ENCODE assay signal across 8 mouse cellular contexts in genomic region chr11:24739710-24740255, GRCm38 (mm10).
DNase-seq lines count a peak whose midpoint lies in the region; ATAC-seq lines count a peak whose summit lies in the region.

No protein-coding gene starts in this region.

- ATAC-seq in kidney, embryonic 16.5 days (ENCODE audit: low FRiP score, low TSS enrichment) = no peak; the same call in 1 of the 2 replicates
- ATAC-seq in intestine, embryonic 14.5 days (replicated peaks; ENCODE audit: low FRiP score, low TSS enrichment, low read depth) = no peak
- peak; percentile 75; the same call in 1 of the 2 replicates for ATAC-seq in neural tube, embryonic 15.5 days (ENCODE audit: low FRiP score)
- ATAC-seq in megakaryocyte progenitor cell, adult 5-6 weeks (replicated peaks; ENCODE audit: poor library complexity) = no peak

- H3K36me3 ChIP-seq in kidney, embryonic 16.5 days (ENCODE audit: insufficient read depth, low read length) = no peaks in the 10 kb centered on the region
- H3K36me3 ChIP-seq in embryonic facial prominence, embryonic 10.5 days (replicated peaks) = no peaks in the 10 kb centered on the region
- no peaks in the 10 kb centered on the region for H3K36me3 ChIP-seq in intestine, embryonic 14.5 days (ENCODE audit: control insufficient read depth, insufficient read depth, low read length)
- no peaks in the 10 kb centered on the region for H3K36me3 ChIP-seq in neural tube, embryonic 15.5 days

- 8% methylated on average over 14 of the region's 14 CpGs for WGBS in kidney, embryonic 16.5 days
- 6% methylated on average over 14 of the region's 14 CpGs for WGBS in embryonic facial prominence, embryonic 10.5 days
- WGBS in intestine, embryonic 14.5 days = 12% methylated on average over 14 of the region's 14 CpGs
- WGBS in neural tube, embryonic 15.5 days = 6% methylated on average over 14 of the region's 14 CpGs

- peaks cover 4% of the 10 kb centered on the region; the same call in 1 of the 2 replicates for H3K4me1 ChIP-seq in kidney, embryonic 16.5 days (ENCODE audit: insufficient read depth, low read length)
- peaks cover 24% of the 10 kb centered on the region for H3K4me1 ChIP-seq in embryonic facial prominence, embryonic 10.5 days
- peaks cover 7% of the 10 kb centered on the region; the same call in 1 of the 2 replicates for H3K4me1 ChIP-seq in intestine, embryonic 14.5 days (replicated peaks; ENCODE audit: control insufficient read depth, insufficient read depth, low read length)
- H3K4me1 ChIP-seq in neural tube, embryonic 15.5 days = peaks cover 16% of the 10 kb centered on the region

- H3K4me3 ChIP-seq in kidney, embryonic 16.5 days (ENCODE audit: low read length) = peak overlapping the region; percentile 27
- H3K4me3 ChIP-seq in embryonic facial prominence, embryonic 10.5 days = peak overlapping the region; percentile 48
- peak overlapping the region; percentile 10; the same call in 1 of the 2 replicates for H3K4me3 ChIP-seq in intestine, embryonic 14.5 days (ENCODE audit: low read depth, low read length)
- H3K4me3 ChIP-seq in neural tube, embryonic 15.5 days (replicated peaks) = peak overlapping the region; percentile 24

- H3K9me3 ChIP-seq in kidney, embryonic 16.5 days (ENCODE audit: low read length) = no peaks in the 10 kb centered on the region
- no peaks in the 10 kb centered on the region for H3K9me3 ChIP-seq in embryonic facial prominence, embryonic 10.5 days
- no peaks in the 10 kb centered on the region for H3K9me3 ChIP-seq in intestine, embryonic 14.5 days (ENCODE audit: control insufficient read depth, low read length)
- no peaks in the 10 kb centered on the region for H3K9me3 ChIP-seq in neural tube, embryonic 15.5 days (replicated peaks)

- no peak for DNase-seq in kidney, adult 8-10 months
- DNase-seq in embryonic facial prominence, embryonic 10.5 days (ENCODE audit: low spot score) = peak; percentile 39
- peak; percentile 53 for DNase-seq in intestine, embryonic 14.5 days (ENCODE audit: low spot score)
- DNase-seq in urinary bladder, postnatal 10 days (ENCODE audit: low spot score) = no peak
- DNase-seq in layer of hippocampus, postnatal 36 days = no peak

- H3K4me2 ChIP-seq in kidney, embryonic 16.5 days (replicated peaks; ENCODE audit: low read depth, low read length) = peak overlapping the region; percentile 52
- peak overlapping the region; percentile 45 for H3K4me2 ChIP-seq in intestine, embryonic 14.5 days (ENCODE audit: low read length)
- peak overlapping the region; percentile 63 for H3K4me2 ChIP-seq in neural tube, embryonic 15.5 days

- no peak overlapping the region for H3K27ac ChIP-seq in kidney, embryonic 16.5 days (ENCODE audit: low read length)
- H3K27ac ChIP-seq in embryonic facial prominence, embryonic 10.5 days (replicated peaks) = peak overlapping the region; percentile 72
- H3K27ac ChIP-seq in intestine, embryonic 14.5 days (ENCODE audit: low read depth) = no peak overlapping the region
- H3K27ac ChIP-seq in neural tube, embryonic 15.5 days (replicated peaks) = peak overlapping the region; percentile 69

- 0 out of 2 replicates have a peak overlapping the region, but pooled peaks have one; percentile 9 for H3K9ac ChIP-seq in kidney, embryonic 16.5 days (replicated peaks; ENCODE audit: low read length)
- H3K9ac ChIP-seq in intestine, embryonic 14.5 days (ENCODE audit: low read length) = no peak overlapping the region
- H3K9ac ChIP-seq in neural tube, embryonic 15.5 days (replicated peaks) = peak overlapping the region; percentile 34

- H3K27me3 ChIP-seq in kidney, embryonic 16.5 days (ENCODE audit: insufficient read depth, low read length) = no peaks in the 10 kb centered on the region
- H3K27me3 ChIP-seq in embryonic facial prominence, embryonic 10.5 days (replicated peaks; ENCODE audit: low read depth, poor library complexity, severe bottlenecking) = no peaks in the 10 kb centered on the region
- no peaks in the 10 kb centered on the region for H3K27me3 ChIP-seq in intestine, embryonic 14.5 days (replicated peaks; ENCODE audit: control insufficient read depth, insufficient read depth, low read length)
- H3K27me3 ChIP-seq in neural tube, embryonic 15.5 days (replicated peaks) = no peaks in the 10 kb centered on the region

Comparison
In these comparisons a context has a peak if more than half of its experiments do, and no peak if none do; other contexts are left out.
1. H3K27ac ChIP-seq: peak in embryonic facial prominence, embryonic 10.5 days (single experiment) and neural tube, embryonic 15.5 days (single experiment); none in kidney, embryonic 16.5 days (single experiment) and intestine, embryonic 14.5 days (single experiment).
2. DNase-seq: peak in embryonic facial prominence, embryonic 10.5 days (single experiment) and intestine, embryonic 14.5 days (single experiment); none in kidney, adult 8-10 months (0 of 2), urinary bladder, postnatal 10 days (single experiment) and layer of hippocampus, postnatal 36 days (0 of 2).
3. Peak in every context shown above with its lines, with median percentiles within 50 percentile points of each other: H3K4me2 ChIP-seq and H3K4me3 ChIP-seq.